Mouse (Mus musculus): ENCODE data around the gene Nectin4. TPM values are rescaled to one million over a fixed set of nuclear protein-coding genes. Genes with fewer than 3 reads are reported as not detected.
A peak's percentile ranks its signal among the peaks of the same experiment; 100 is the strongest.

Nectin4 gene
- polyA plus RNA-seq, 1 experiment from 2014 or later = 2.3 TPM

DNA sequence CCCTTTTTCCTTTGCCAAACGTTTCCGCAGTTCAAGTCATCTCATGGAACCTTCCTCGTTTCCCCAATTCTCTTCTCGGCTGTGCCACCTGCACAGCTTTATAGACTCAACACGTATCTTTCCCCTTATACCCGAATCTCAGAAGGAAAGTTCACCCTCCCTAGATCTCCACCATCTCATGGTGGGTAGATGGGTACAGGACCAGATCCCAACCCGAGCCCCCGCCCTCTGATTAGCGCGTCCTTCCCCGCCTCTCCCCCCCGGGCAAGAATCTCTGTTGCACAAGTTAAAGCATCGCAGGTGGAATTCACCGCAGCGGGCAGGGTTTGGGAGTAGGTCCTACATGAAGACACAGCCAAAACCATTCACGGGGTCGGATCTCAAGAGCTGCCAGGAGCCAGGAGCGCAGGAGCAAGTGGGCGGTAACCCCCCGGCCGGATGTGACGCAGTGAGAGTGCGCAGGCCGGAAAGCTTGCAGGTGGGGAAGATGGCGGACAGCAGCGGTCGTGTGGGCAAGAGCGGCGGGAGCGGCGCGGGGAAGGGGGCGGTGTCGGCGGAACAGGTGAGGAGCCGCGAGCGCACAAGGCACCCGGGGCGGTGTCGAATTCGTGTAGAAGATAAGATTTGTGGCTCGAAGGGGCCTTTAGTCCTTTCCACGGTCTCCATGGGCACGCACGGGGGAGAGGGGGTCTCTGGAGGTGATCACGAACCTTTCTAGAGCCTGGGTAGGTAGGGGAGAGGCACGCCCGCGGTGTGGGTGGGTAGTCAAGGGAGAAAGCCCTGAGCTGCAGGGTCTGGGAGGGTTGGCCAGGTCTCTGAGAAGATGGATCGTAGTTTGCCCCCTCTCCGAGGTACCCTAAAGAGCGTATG lies 24.4 kb upstream of the Nectin4 start, which contains the start of the genes Nit1 and Pfdn2:
Nit1 (minus strand) TSS at position 422 of the 870 bp plus-strand sequence.
Pfdn2 (plus strand) TSS at position 446 of the 870 bp plus-strand sequence.
- ATAC-seq (ENCODE audit: insufficient read depth) = peak; percentile 94
- Histone ChIP-seq H3K27ac (ENCODE audit: low read depth) (peak within 1 kb of the TSS; percentile 68), H3K9ac (peak within 1 kb of the TSS; percentile 81), H3K27me3 (ENCODE audit: insufficient read depth, low read length) (no peaks in the 10 kb centered on the region), H3K9me3 (ENCODE audit: low read depth, low read length) (0 out of 2 replicates have a peak, but pooled peaks cover 2% of the 10 kb centered on the region), H3K4me2 (peak within 1 kb of the TSS; percentile 86), H3K36me3 (ENCODE audit: insufficient read depth) (peaks cover 33% of the 10 kb centered on the region), H3K4me1 (ENCODE audit: insufficient read depth) (0 out of 2 replicates have a peak, but pooled peaks cover 3% of the 10 kb centered on the region), H3K4me3 (ENCODE audit: low read depth, low read length) (peak within 1 kb of the TSS; percentile 87)
- DNase-seq = peak; percentile 96
- WGBS = under 1% methylated on average over 53 of the region's 53 CpGs
- no peak for TF ChIP-seq CTCF (IDR thresholded peaks at IDR 0.05; ENCODE audit: low read depth)

DNA sequence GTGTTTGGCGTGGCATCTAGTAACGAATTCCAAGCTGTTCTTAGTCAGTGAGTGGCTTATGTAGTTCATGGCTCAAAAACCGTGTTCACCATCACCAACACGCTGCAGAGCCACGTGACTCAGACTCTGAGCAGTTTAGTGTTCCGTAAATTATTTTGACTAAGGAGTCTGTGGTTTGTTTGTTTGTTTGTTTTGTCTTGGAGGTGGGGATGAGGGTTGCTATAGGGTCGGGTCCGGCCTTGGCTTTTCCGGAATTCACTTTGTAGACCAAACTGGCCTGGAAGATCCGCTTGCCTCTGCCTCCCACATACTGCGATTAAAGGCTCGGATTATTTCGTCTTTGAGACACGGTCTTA lies 23.8 kb upstream of the Nectin4 start:
- H3K4me3 ChIP-seq (ENCODE audit: low read depth, low read length) = peak overlapping the region; percentile 87
- peaks cover 27% of the 10 kb centered on the region for H3K36me3 ChIP-seq (ENCODE audit: insufficient read depth)
- no peaks in the 10 kb centered on the region for H3K27me3 ChIP-seq (ENCODE audit: insufficient read depth, low read length)
- WGBS = under 1% methylated on average over 14 of the region's 14 CpGs
- peak; percentile 33; the same call in 1 of the 2 replicates for ATAC-seq (ENCODE audit: insufficient read depth)
- H3K4me2 ChIP-seq = peak overlapping the region; percentile 86
- no peak for TF ChIP-seq CTCF (IDR thresholded peaks at IDR 0.05; ENCODE audit: low read depth)
- H3K9me3 ChIP-seq (ENCODE audit: low read depth, low read length) = 0 out of 2 replicates have a peak, but pooled peaks cover 2% of the 10 kb centered on the region
- peak overlapping the region; percentile 81 for H3K9ac ChIP-seq
- H3K27ac ChIP-seq (ENCODE audit: low read depth) = no peak overlapping the region
- peak; percentile 33 for DNase-seq
- 0 out of 2 replicates have a peak, but pooled peaks cover 3% of the 10 kb centered on the region for H3K4me1 ChIP-seq (ENCODE audit: insufficient read depth)

DNA sequence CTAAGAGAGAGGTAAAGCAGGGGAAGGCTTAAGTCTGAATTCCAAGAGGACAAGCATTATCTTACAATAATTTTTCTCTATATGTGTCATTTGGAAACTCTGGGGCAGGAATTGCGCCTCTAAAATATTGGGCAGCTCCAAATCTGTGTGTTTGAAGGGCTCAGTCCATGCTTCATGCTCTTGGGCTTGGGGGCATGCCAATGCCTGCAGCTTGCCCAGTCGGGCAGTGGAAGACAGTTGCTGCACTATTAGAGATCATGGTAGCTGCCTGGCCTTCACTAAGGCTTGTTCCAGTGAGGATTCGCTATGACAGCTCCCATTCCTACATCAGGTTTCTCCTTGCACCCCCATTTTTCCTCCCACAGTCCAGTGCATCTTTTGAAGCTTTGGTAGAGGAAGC lies 21.2 kb upstream of the Nectin4 start:
- WGBS = 93% methylated on average over 3 of the region's 3 CpGs
- H3K27ac ChIP-seq (ENCODE audit: low read depth) = no peak overlapping the region
- H3K4me1 ChIP-seq (ENCODE audit: insufficient read depth) = 0 out of 2 replicates have a peak, but pooled peaks cover 3% of the 10 kb centered on the region
- 0 out of 2 replicates have a peak, but pooled peaks cover 2% of the 10 kb centered on the region for H3K9me3 ChIP-seq (ENCODE audit: low read depth, low read length)
- no peaks in the 10 kb centered on the region for H3K27me3 ChIP-seq (ENCODE audit: insufficient read depth, low read length)
- H3K4me2 ChIP-seq = no peak overlapping the region
- DNase-seq = no peak
- no peak overlapping the region for H3K9ac ChIP-seq
- no peak for ATAC-seq (ENCODE audit: insufficient read depth)
- no peak overlapping the region for H3K4me3 ChIP-seq (ENCODE audit: low read depth, low read length)
- no peak for TF ChIP-seq CTCF (IDR thresholded peaks at IDR 0.05; ENCODE audit: low read depth)
- H3K36me3 ChIP-seq (ENCODE audit: insufficient read depth) = peaks cover 3% of the 10 kb centered on the region; the same call in 1 of the 2 replicates

GRCm38 (mm10) chr1:171349210-171349609 lies 20.7 kb upstream of the Nectin4 start:
- H3K9ac ChIP-seq = no peak overlapping the region
- H3K27me3 ChIP-seq (ENCODE audit: insufficient read depth, low read length) = no peaks in the 10 kb centered on the region
- H3K4me3 ChIP-seq (ENCODE audit: low read depth, low read length) = no peak overlapping the region
- no peak for ATAC-seq (ENCODE audit: insufficient read depth)
- no peak overlapping the region for H3K4me2 ChIP-seq
- DNase-seq = no peak
- 0 out of 2 replicates have a peak, but pooled peaks cover 3% of the 10 kb centered on the region for H3K4me1 ChIP-seq (ENCODE audit: insufficient read depth)
- H3K36me3 ChIP-seq (ENCODE audit: insufficient read depth) = 0 out of 2 replicates have a peak, but pooled peaks cover 2% of the 10 kb centered on the region
- WGBS = 83% methylated on average over 2 of the region's 2 CpGs
- 0 out of 2 replicates have a peak, but pooled peaks cover 2% of the 10 kb centered on the region for H3K9me3 ChIP-seq (ENCODE audit: low read depth, low read length)
- TF ChIP-seq CTCF (IDR thresholded peaks at IDR 0.05; ENCODE audit: low read depth) = no peak
- no peak overlapping the region for H3K27ac ChIP-seq (ENCODE audit: low read depth)

DNA sequence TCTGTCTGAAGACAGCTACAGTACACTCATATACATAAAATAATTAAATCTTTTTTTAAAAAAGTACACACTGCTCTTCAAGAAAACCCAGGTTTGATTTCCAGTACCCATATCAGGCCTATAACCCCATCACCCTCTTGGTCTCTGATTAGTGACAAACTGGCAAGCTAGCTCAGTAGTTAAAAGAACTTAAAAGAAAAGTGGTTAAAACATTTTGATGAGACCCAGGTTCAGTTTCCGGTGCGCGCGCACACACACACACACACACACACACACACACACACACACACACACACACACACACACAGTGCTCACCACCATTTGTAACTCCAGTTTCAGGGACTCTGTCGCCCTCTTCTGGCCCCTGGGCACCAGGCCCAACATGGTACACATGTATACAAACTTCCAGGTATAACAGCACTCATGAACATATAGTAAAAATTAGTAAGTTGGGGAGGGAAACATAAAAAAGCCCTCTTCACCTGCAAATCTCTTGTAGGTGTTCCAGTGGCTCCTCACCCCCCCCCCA lies 14.0 kb upstream of the Nectin4 start:
- Histone ChIP-seq H3K4me3 (ENCODE audit: low read depth, low read length) (no peak overlapping the region), H3K27me3 (ENCODE audit: insufficient read depth, low read length) (no peaks in the 10 kb centered on the region), H3K9me3 (ENCODE audit: low read depth, low read length) (0 out of 2 replicates have a peak, but pooled peaks cover 2% of the 10 kb centered on the region), H3K27ac (ENCODE audit: low read depth) (no peak overlapping the region), H3K4me2 (no peak overlapping the region), H3K36me3 (ENCODE audit: insufficient read depth) (peaks cover 34% of the 10 kb centered on the region), H3K4me1 (ENCODE audit: insufficient read depth) (no peaks in the 10 kb centered on the region), H3K9ac (no peak overlapping the region)
- TF ChIP-seq CTCF (IDR thresholded peaks at IDR 0.05; ENCODE audit: low read depth) = peak; percentile 57
- ATAC-seq (ENCODE audit: insufficient read depth) = no peak
- 80% methylated on average over 5 of the region's 5 CpGs for WGBS
- peak; percentile 49 for DNase-seq

- Histone ChIP-seq H3K36me3 (ENCODE audit: insufficient read depth) (peaks cover 34% of the 10 kb centered on the region), H3K4me2 (no peak overlapping the region), H3K9me3 (ENCODE audit: low read depth, low read length) (0 out of 2 replicates have a peak, but pooled peaks cover 2% of the 10 kb centered on the region), H3K27me3 (ENCODE audit: insufficient read depth, low read length) (no peaks in the 10 kb centered on the region), H3K4me1 (ENCODE audit: insufficient read depth) (no peaks in the 10 kb centered on the region), H3K4me3 (ENCODE audit: low read depth, low read length) (no peak overlapping the region), H3K9ac (no peak overlapping the region), H3K27ac (ENCODE audit: low read depth) (no peak overlapping the region)
- no peak for ATAC-seq (ENCODE audit: insufficient read depth)
- no peak for DNase-seq
- no peak for TF ChIP-seq CTCF (IDR thresholded peaks at IDR 0.05; ENCODE audit: low read depth)
- 84% methylated on average over 2 of the region's 2 CpGs for WGBS
Measured at GRCm38 (mm10) chr1:171356814-171357213, 13.1 kb upstream of the Nectin4 start.

DNA sequence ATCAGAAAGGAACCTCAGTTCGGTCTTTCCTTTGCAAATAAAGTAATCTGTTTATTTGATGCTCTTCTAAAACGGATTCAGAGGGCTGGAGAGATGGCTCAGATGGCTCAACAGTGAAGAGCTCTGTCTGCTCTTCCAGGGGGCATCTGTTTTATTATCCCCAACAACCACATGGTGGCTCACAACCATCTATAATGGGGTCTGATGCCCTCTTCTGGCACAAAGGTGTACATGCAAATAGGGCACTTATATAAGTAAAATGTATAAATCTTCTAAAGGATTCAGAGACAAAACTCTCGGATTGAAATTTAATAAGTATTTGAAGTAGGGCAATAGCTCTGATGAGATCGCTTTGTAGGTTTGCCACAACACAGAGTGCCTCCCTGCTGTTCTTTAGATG lies 11.5 kb upstream of the Nectin4 start:
- Histone ChIP-seq H3K9me3 (ENCODE audit: low read depth, low read length) (0 out of 2 replicates have a peak, but pooled peaks cover 2% of the 10 kb centered on the region), H3K4me3 (ENCODE audit: low read depth, low read length) (no peak overlapping the region), H3K27ac (ENCODE audit: low read depth) (no peak overlapping the region), H3K4me1 (ENCODE audit: insufficient read depth) (no peaks in the 10 kb centered on the region), H3K36me3 (ENCODE audit: insufficient read depth) (peaks cover 34% of the 10 kb centered on the region), H3K27me3 (ENCODE audit: insufficient read depth, low read length) (no peaks in the 10 kb centered on the region), H3K4me2 (no peak overlapping the region), H3K9ac (no peak overlapping the region)
- peak; percentile 81 for TF ChIP-seq CTCF (IDR thresholded peaks at IDR 0.05; ENCODE audit: low read depth)
- DNase-seq (peak; percentile 76), ATAC-seq (ENCODE audit: insufficient read depth) (no peak)
- WGBS = 66% methylated on average over 4 of the region's 4 CpGs

Data from lung, embryonic 14.5 days (tissue).